Mouse (Mus musculus) forebrain, embryonic 11.5 days (tissue): ENCODE results near the gene Rdh7. TPM values are rescaled to one million over a fixed set of nuclear protein-coding genes. Genes with fewer than 3 reads are reported as not detected.
"Not testable (repeated sequence)": the region's sequence is repeated elsewhere in the genome, so short reads cannot be mapped to it uniquely, and the experiment has no call there.

Experiments
- ATAC-seq: fragments of 200-750 bp; cut with Nextera tagmentation; replicated peaks from 2 replicates; pipeline ENCODE4 v1.8.0; 2017; ENCODE audit warnings: moderate TSS enrichment; ENCODE audit not compliant: low FRiP score
- DNase-seq: peaks from one replicate; pipeline ENCODE4 v3.0.0-alpha.2; 2017; ENCODE audit warnings: low spot score
- H3K27ac ChIP-seq: fragments of 300-500 bp; sonication (generic); 2 replicates; pipeline ENCODE4 v1.5.1; 2014; ENCODE audit warnings: low read depth, low read length
- H3K27me3 ChIP-seq: fragments of 300-500 bp; sonication (generic); 2 replicates; pipeline ENCODE4 v1.6.1; 2014; ENCODE audit warnings: mild to moderate bottlenecking, low read length, mixed read lengths; ENCODE audit not compliant: control insufficient read depth, insufficient read depth
- H3K36me3 ChIP-seq: fragments of 300-500 bp; sonication (generic); 2 replicates; pipeline ENCODE4 v1.6.1; 2014; ENCODE audit warnings: mild to moderate bottlenecking, low read length, moderate library complexity, mixed read lengths; ENCODE audit not compliant: control insufficient read depth, insufficient read depth
- H3K4me1 ChIP-seq: fragments of 300-500 bp; sonication (generic); replicated peaks from 2 replicates; pipeline ENCODE4 v1.6.1; 2014; ENCODE audit warnings: low read length, mixed read lengths; ENCODE audit not compliant: control insufficient read depth, insufficient read depth
- H3K4me2 ChIP-seq: fragments of 300-500 bp; sonication (generic); 2 replicates; pipeline ENCODE4 v1.6.1; 2014; ENCODE audit warnings: low read depth, mild to moderate bottlenecking, low read length, moderate library complexity, mixed read lengths; ENCODE audit not compliant: severe bottlenecking
- H3K4me3 ChIP-seq: fragments of 300-500 bp; sonication (generic); 2 replicates; pipeline ENCODE4 v1.5.1; 2014; ENCODE audit warnings: low read depth, low read length
- H3K9ac ChIP-seq: fragments of 300-500 bp; sonication (generic); 2 replicates; pipeline ENCODE4 v1.6.1; 2014; ENCODE audit warnings: low read length
- H3K9me3 ChIP-seq: fragments of 300-500 bp; sonication (generic); 2 replicates; pipeline ENCODE4 v1.6.1; 2016; ENCODE audit warnings: low read length, mixed read lengths; ENCODE audit not compliant: control insufficient read depth
- WGBS: fragments of 180-500 bp; shearing (Covaris S2); extraction: QIAGEN DNeasy Blood & Tissue Kit; methylation state at CpG from one replicate; pipeline ENCODE4 v1.1.7; 2014; 5-methylcytosine and 5-hydroxymethylcytosine counted together
- polyA plus RNA-seq: library from polyadenylated mRNA; unstranded; fragments of >200 nt; fragmentation: Nextera tagmentation; extraction: Ambion mirVana; gene quantifications from 2 replicates; pipeline ENCODE4 v1.2.1, GENCODE M21; 2014

The Rdh7 gene
- polyA plus RNA-seq, 1 experiment from 2014 or later: not detected

- DNase-seq (no peak), ATAC-seq (no peak)
- no peaks in the 10 kb centered on the region for H3K36me3 ChIP-seq
- H3K27ac ChIP-seq: no peak overlapping the region
- no peaks in the 10 kb centered on the region for H3K9me3 ChIP-seq
- H3K4me2 ChIP-seq: no peak overlapping the region
- 90% methylated on average over 1 of the region's 1 CpGs for WGBS
- no peak overlapping the region for H3K4me3 ChIP-seq
- no peaks in the 10 kb centered on the region for H3K4me1 ChIP-seq
- H3K27me3 ChIP-seq: no peaks in the 10 kb centered on the region
- no peak overlapping the region for H3K9ac ChIP-seq
Measured at GRCm38 (mm10) chr10:127922241-127922640, 33.6 kb upstream of the Rdh7 start.

- no peak overlapping the region for H3K4me2 ChIP-seq
- no peaks in the 10 kb centered on the region for H3K9me3 ChIP-seq
- no peak overlapping the region for H3K9ac ChIP-seq
- H3K27me3 ChIP-seq: no peaks in the 10 kb centered on the region
- WGBS: 97% methylated on average over 5 of the region's 5 CpGs
- DNase-seq (no peak), ATAC-seq (no peak)
- H3K27ac ChIP-seq: no peak overlapping the region
- no peak overlapping the region for H3K4me3 ChIP-seq
- no peaks in the 10 kb centered on the region for H3K4me1 ChIP-seq
- H3K36me3 ChIP-seq: no peaks in the 10 kb centered on the region
Measured at GRCm38 (mm10) chr10:127917651-127918050, 29.0 kb upstream of the Rdh7 start.

GRCm38 (mm10) chr10:127917183-127917582, 28.6 kb upstream of the Rdh7 start:
- H3K4me1 ChIP-seq, H3K27ac ChIP-seq, H3K4me3 ChIP-seq, H3K9ac ChIP-seq, H3K4me2 ChIP-seq, H3K36me3 ChIP-seq, DNase-seq, ATAC-seq, H3K9me3 ChIP-seq, H3K27me3 ChIP-seq: not testable (repeated sequence)
- WGBS: 87% methylated on average over 3 of the region's 3 CpGs

GRCm38 (mm10) chr10:127915578-127915977, 27.0 kb upstream of the Rdh7 start:
- Histone ChIP-seq H3K27me3 (no peaks in the 10 kb centered on the region), H3K36me3 (no peaks in the 10 kb centered on the region), H3K9me3 (no peaks in the 10 kb centered on the region), H3K27ac (no peak overlapping the region), H3K9ac (no peak overlapping the region), H3K4me2 (no peak overlapping the region), H3K4me1 (no peaks in the 10 kb centered on the region), H3K4me3 (no peak overlapping the region)
- no peak for DNase-seq
- no peak for ATAC-seq
- WGBS: 100% methylated on average over 1 of the region's 1 CpGs

- H3K9ac ChIP-seq: no peak overlapping the region
- DNase-seq: no peak
- no peaks in the 10 kb centered on the region for H3K27me3 ChIP-seq
- H3K27ac ChIP-seq: no peak overlapping the region
- H3K4me1 ChIP-seq: no peaks in the 10 kb centered on the region
- no peak for ATAC-seq
- no peak overlapping the region for H3K4me3 ChIP-seq
- no peaks in the 10 kb centered on the region for H3K9me3 ChIP-seq
- H3K36me3 ChIP-seq: no peaks in the 10 kb centered on the region
- H3K4me2 ChIP-seq: no peak overlapping the region
Measured at GRCm38 (mm10) chr10:127907386-127907951, 18.9 kb upstream of the Rdh7 start.

- no peak overlapping the region for H3K4me2 ChIP-seq
- no peak overlapping the region for H3K27ac ChIP-seq
- ATAC-seq: no peak
- whole genome bisulfite sequencing: 72% methylated on average over 2 of the region's 2 CpGs
- H3K9ac ChIP-seq: no peak overlapping the region
- H3K9me3 ChIP-seq: no peaks in the 10 kb centered on the region
- DNase-seq: no peak
- no peaks in the 10 kb centered on the region for H3K4me1 ChIP-seq
- H3K4me3 ChIP-seq: no peak overlapping the region
- no peaks in the 10 kb centered on the region for H3K36me3 ChIP-seq
- no peaks in the 10 kb centered on the region for H3K27me3 ChIP-seq
Measured at GRCm38 (mm10) chr10:127906138-127906537, 17.5 kb upstream of the Rdh7 start.

GRCm38 (mm10) chr10:127904718-127905446, 16.3 kb upstream of the Rdh7 start:
- Histone ChIP-seq H3K27ac (no peak overlapping the region), H3K36me3 (no peaks in the 10 kb centered on the region), H3K4me2 (no peak overlapping the region), H3K27me3 (no peaks in the 10 kb centered on the region), H3K9ac (no peak overlapping the region), H3K9me3 (no peaks in the 10 kb centered on the region), H3K4me1 (no peaks in the 10 kb centered on the region), H3K4me3 (no peak overlapping the region)
- ATAC-seq (no peak), DNase-seq (no peak)
- WGBS: 80% methylated on average over 7 of the region's 7 CpGs

- no peak overlapping the region for H3K27ac ChIP-seq
- H3K4me3 ChIP-seq: no peak overlapping the region
- no peak overlapping the region for H3K9ac ChIP-seq
- 67% methylated on average over 1 of the region's 1 CpGs for WGBS
- no peaks in the 10 kb centered on the region for H3K9me3 ChIP-seq
- no peaks in the 10 kb centered on the region for H3K4me1 ChIP-seq
- no peaks in the 10 kb centered on the region for H3K36me3 ChIP-seq
- no peak for ATAC-seq
- H3K4me2 ChIP-seq: no peak overlapping the region
- H3K27me3 ChIP-seq: no peaks in the 10 kb centered on the region
- DNase-seq: no peak
Measured at GRCm38 (mm10) chr10:127903116-127903515, 14.5 kb upstream of the Rdh7 start.

GRCm38 (mm10) chr10:127901751-127902150, 13.1 kb upstream of the Rdh7 start:
- H3K4me1 ChIP-seq: no peaks in the 10 kb centered on the region
- 75% methylated on average over 4 of the region's 4 CpGs for WGBS
- H3K9me3 ChIP-seq: no peaks in the 10 kb centered on the region
- no peaks in the 10 kb centered on the region for H3K36me3 ChIP-seq
- no peak overlapping the region for H3K4me2 ChIP-seq
- H3K9ac ChIP-seq: no peak overlapping the region
- H3K27me3 ChIP-seq: no peaks in the 10 kb centered on the region
- H3K4me3 ChIP-seq: no peak overlapping the region
- no peak for DNase-seq
- H3K27ac ChIP-seq: no peak overlapping the region
- no peak for ATAC-seq
